Mouse (Mus musculus) testis, postnatal 10 days (tissue): Measurements from ENCODE around the gene Sgsm2.
"Not testable (repeated sequence)": the region's sequence is repeated elsewhere in the genome, so short reads cannot be mapped to it uniquely, and the experiment has no call there.

Experiments used
- DNase-seq: peaks from one replicate; pipeline ENCODE4 v3.0.0; 2021; ENCODE audit warnings: low spot score

The Sgsm2 gene

GRCm38 (mm10) chr11:74828965-74829550, 67.8 kb downstream of the Sgsm2 start:
- DNase-seq = no peak

DNA sequence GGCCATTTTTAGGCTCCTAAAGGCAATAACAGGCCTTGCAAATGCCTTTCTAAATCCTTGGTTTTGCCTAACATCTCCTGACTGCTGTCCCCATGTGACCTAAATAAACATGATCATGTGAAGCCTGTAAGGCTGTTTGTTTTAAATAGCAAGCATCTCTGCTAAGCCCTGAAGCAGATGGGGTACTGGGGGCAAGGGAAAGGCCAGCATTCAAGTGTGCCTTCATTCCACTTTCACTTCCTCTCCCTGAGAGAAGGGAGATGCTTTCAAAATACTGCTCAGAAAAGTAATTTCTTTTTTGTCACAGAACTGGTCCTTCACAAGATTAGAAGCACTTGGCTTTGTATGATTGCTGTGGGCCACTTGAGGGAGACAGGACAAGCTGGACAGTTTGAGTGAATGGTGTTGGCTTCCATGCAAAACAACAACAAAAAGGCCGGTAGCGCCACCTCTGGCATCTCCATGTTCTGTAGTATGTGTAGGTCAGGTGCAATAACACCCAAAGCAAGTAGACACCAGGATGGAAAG, 68.4 kb downstream of the Sgsm2 start:
- peak; percentile 54 for DNase-seq

- no peak for DNase-seq
These were observed 69.0 kb downstream of the Sgsm2 start for GRCm38 (mm10) chr11:74827791-74828403.

DNA sequence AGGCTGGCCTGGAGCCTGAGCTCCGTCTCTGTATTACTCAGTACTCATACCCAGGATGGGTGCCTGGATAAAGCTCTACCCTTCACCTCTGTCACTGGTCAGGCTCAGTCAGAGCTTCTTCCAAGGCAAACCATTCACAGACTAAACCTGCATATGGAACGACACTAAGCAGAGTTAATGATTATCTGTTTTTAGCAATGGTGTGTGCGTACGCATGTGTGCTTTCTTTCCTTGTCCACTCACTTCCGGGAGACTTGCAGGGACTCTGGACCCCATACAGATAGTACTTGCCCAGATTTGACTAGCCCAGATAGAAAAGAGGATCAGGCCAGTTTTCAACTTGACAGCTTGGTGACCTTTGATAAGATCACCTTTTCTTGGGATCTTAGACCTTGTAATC, 70.2 kb downstream of the Sgsm2 start:
- DNase-seq = no peak

GRCm38 (mm10) chr11:74826151-74826550, 70.7 kb downstream of the Sgsm2 start:
- no peak for DNase-seq

GRCm38 (mm10) chr11:74822746-74823440, 74.0 kb downstream of the Sgsm2 start:
- DNase-seq = no peak

- no peak for DNase-seq
These were observed 75.4 kb downstream of the Sgsm2 start for GRCm38 (mm10) chr11:74821463-74821862.

DNA sequence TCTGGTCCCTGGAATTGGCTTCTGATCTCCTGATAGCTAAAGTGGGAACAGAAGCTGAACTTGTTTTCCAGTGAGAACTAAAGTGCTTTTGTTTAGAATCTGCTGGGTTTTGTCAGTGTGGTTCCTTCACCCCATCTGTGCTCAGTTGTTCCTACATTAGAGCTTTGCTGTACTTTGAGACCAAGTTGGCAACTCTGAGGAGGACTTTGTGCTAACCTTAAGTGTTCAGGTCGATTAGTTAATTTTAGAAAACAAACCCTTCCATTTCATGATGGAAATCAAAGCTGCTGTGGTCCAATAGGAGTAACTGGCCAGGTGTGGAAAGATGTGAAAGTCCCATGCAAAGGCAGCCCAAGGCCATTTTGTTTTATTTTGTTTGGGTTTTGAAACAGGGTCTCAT, 75.9 kb downstream of the Sgsm2 start:
- no peak for DNase-seq

DNA sequence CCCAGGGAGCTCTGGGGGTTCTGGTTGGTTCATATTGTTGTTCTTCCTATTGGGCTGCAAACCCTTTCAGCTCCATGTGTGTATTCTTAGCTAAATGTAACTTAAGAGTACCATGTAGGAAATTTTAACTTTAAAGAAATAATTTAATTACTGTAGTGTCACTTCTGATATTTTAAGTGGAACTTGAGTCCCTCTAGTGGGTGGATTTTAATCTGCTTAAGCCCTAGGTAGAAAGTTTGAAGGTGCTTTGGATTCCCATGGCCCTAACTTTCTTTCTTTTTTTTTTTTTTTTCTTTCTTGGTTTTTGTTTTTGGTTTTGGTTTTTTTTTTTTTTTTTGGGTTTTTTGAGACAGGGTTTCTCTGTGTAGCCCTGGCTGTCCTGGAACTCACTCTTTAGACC, 81.1 kb downstream of the Sgsm2 start:
- DNase-seq = no peak

DNA sequence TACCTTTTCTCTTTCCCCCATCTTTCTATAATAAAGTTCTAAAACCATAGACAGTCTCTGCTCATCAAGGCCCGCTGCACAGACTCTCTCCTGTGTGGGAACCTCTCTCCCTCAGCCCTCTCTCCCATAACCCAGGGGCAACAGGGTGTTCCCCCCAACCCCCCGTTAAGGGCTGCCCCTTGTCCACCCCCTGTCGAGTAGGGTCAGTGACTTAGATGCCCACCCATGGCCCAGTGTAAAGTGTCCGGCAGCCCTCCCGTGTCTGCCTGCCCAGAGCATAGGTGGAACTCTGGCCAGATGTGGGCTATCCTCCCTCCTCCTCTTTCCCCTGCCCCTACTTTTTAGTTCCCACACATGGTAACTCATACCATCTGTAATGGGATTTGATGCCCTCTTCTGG, 85.3 kb downstream of the Sgsm2 start:
- DNase-seq = no peak

GRCm38 (mm10) chr11:74811027-74811426, 85.8 kb downstream of the Sgsm2 start:
- not testable (repeated sequence) for DNase-seq

- no peak for DNase-seq
These were observed 86.7 kb downstream of the Sgsm2 start for GRCm38 (mm10) chr11:74810134-74810533.

GRCm38 (mm10) chr11:74808251-74808853, 88.5 kb downstream of the Sgsm2 start:
- no peak for DNase-seq

GRCm38 (mm10) chr11:74807246-74807882, 89.5 kb downstream of the Sgsm2 start:
- DNase-seq = no peak

DNA sequence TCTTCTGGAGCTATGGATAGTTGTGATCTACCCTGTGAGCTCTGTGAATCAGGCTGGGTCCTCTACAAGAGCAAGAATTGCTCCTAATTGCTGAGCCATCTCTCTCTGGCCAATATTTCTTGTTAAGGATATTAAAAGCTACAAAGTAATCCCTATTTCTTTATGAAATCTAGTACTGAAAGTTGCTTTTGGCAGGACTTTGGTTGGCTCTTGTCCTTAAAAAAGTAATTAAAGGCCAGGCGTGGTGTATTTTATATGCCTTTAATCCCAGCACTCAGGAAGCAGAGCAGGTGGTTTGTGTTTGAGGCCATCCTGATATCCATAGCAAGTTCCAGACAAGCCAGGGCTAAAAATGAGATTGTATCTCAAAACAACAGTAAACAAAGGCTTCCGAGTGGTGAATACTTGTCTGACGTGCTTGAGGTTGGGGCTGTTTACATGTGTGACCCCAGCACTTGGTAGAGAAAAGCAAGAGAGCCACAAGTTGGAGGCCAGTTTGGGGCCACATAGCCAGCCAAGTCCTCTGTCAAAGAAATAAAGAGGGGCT, 92.7 kb downstream of the Sgsm2 start:
- no peak for DNase-seq

GRCm38 (mm10) chr11:74800658-74801057, 96.2 kb downstream of the Sgsm2 start:
- no peak for DNase-seq
